Mouse (Mus musculus) embryonic facial prominence, embryonic 11.5 days (tissue): ENCODE results near the gene Phactr4. TPM values are rescaled to one million over a fixed set of nuclear protein-coding genes. Genes with fewer than 3 reads are reported as not detected.

Experiments
- ATAC-seq: fragments of 200-750 bp; cut with Nextera tagmentation; replicated peaks from 2 replicates; pipeline ENCODE4 v1.8.0; 2017; ENCODE audit warnings: low read depth; ENCODE audit not compliant: insufficient number of reproducible peaks, low FRiP score, low TSS enrichment
- DNase-seq: peaks from one replicate; pipeline ENCODE4 v3.0.0-alpha.2; 2015; ENCODE audit warnings: low spot score
- H3K27ac ChIP-seq: fragments of 300-500 bp; sonication (generic); replicated peaks from 2 replicates; pipeline ENCODE4 v1.5.1; 2014; ENCODE audit warnings: mild to moderate bottlenecking, low read depth, low read length, control low read depth
- H3K27me3 ChIP-seq: fragments of 300-500 bp; sonication (generic); 2 replicates; pipeline ENCODE4 v1.6.1; 2014; ENCODE audit warnings: mild to moderate bottlenecking, low read length, moderate library complexity, mixed read lengths; ENCODE audit not compliant: control insufficient read depth, insufficient read depth
- H3K36me3 ChIP-seq: fragments of 300-500 bp; sonication (generic); replicated peaks from 2 replicates; pipeline ENCODE4 v1.6.1; 2014; ENCODE audit warnings: low read depth, mild to moderate bottlenecking, low read length, moderate library complexity, mixed read lengths; ENCODE audit not compliant: control insufficient read depth, insufficient read depth
- H3K4me1 ChIP-seq: fragments of 300-500 bp; sonication (generic); 2 replicates; pipeline ENCODE4 v1.6.1; 2014; ENCODE audit warnings: low read length, mixed read lengths; ENCODE audit not compliant: control insufficient read depth, insufficient read depth
- H3K4me2 ChIP-seq: fragments of 300-500 bp; sonication (generic); 2 replicates; pipeline ENCODE4 v1.6.1; 2014; ENCODE audit warnings: low read depth, mild to moderate bottlenecking, control low read depth, low read length, moderate library complexity
- H3K4me3 ChIP-seq: fragments of 300-500 bp; sonication (generic); 2 replicates; pipeline ENCODE4 v1.5.1; 2014; ENCODE audit warnings: low read depth, low read length, control low read depth
- H3K9ac ChIP-seq: fragments of 300-500 bp; sonication (generic); replicated peaks from 2 replicates; pipeline ENCODE4 v1.6.1; 2014; ENCODE audit warnings: mild to moderate bottlenecking, control low read depth, low read length
- H3K9me3 ChIP-seq: fragments of 300-500 bp; sonication (generic); replicated peaks from 2 replicates; pipeline ENCODE4 v1.6.1; 2016; ENCODE audit warnings: mild to moderate bottlenecking, low read length, inconsistent platforms, mixed read lengths; ENCODE audit not compliant: control insufficient read depth
- WGBS: fragments of 180-500 bp; shearing (Covaris S2); extraction: QIAGEN DNeasy Blood & Tissue Kit; methylation state at CpG from one replicate; pipeline ENCODE4 v1.1.7; 2014; 5-methylcytosine and 5-hydroxymethylcytosine counted together
- polyA plus RNA-seq: library from polyadenylated mRNA; unstranded; fragments of >200 nt; fragmentation: Nextera tagmentation; extraction: Ambion mirVana; gene quantifications from 2 replicates; pipeline ENCODE4 v1.2.1, GENCODE M21; 2014

Phactr4 gene
- polyA plus RNA-seq, 1 experiment from 2014 or later = 23.1 TPM

DNA sequence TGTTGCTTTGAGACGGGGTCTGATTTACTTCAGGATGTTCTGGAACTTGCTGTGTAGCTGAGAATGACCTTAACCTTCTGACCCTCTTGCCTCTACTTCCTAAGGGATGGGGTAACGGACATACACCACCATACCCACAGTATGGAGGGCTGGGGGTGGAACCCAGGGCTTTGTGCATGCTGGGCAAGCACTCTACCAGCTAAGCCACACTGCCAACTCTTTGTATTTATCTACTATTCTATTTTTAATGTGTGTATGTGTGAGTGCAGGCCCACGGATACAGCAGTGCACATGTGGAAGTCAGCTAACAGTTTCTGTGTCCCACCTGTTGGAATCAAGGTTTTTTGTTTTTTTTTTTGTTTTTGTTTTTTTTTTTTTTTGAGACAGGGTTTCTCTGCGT lies 62.8 kb downstream of the Phactr4 start:
- 87% methylated on average over 4 of the region's 4 CpGs for WGBS
- Histone ChIP-seq H3K27ac (no peak overlapping the region), H3K4me3 (no peak overlapping the region), H3K4me2 (no peak overlapping the region), H3K27me3 (no peaks in the 10 kb centered on the region), H3K4me1 (no peaks in the 10 kb centered on the region), H3K9ac (no peak overlapping the region), H3K36me3 (no peaks in the 10 kb centered on the region; the same call in none of the 2 replicates), H3K9me3 (no peaks in the 10 kb centered on the region)
- no peak for DNase-seq
- no peak for ATAC-seq

DNA sequence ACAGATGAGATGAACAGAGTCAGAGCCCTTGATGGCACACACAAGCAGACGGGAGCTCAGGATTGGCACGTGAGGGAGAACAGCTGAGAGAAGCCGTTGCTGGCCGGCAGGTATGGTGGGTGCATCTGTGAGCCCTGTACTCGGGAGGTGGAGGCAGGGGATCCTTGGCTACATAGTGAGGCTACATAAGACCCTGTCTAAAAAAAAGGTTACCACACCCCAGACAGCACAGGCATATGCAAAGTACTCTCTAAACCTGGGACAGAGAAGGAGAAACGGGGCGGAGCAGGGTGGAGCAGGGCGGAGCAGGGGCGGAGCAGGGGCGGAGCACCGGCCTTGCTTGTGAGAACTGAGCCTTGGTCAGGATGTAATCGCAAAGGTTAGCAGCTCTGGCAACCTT lies 66.1 kb downstream of the Phactr4 start:
- no peak overlapping the region for H3K4me3 ChIP-seq
- H3K4me2 ChIP-seq = no peak overlapping the region
- no peaks in the 10 kb centered on the region for H3K9me3 ChIP-seq
- WGBS = 42% methylated on average over 12 of the region's 12 CpGs
- ATAC-seq (no peak), DNase-seq (peak; percentile 20)
- H3K4me1 ChIP-seq = no peaks in the 10 kb centered on the region
- no peaks in the 10 kb centered on the region for H3K36me3 ChIP-seq
- H3K27me3 ChIP-seq = no peaks in the 10 kb centered on the region
- H3K9ac ChIP-seq = no peak overlapping the region
- no peak overlapping the region for H3K27ac ChIP-seq

GRCm38 (mm10) chr4:132355403-132355802 lies 66.9 kb downstream of the Phactr4 start:
- WGBS = 82% methylated on average over 3 of the region's 3 CpGs
- no peak overlapping the region for H3K4me3 ChIP-seq
- DNase-seq (no peak), ATAC-seq (no peak)
- H3K4me2 ChIP-seq = no peak overlapping the region
- no peak overlapping the region for H3K27ac ChIP-seq
- no peaks in the 10 kb centered on the region for H3K4me1 ChIP-seq
- no peaks in the 10 kb centered on the region for H3K9me3 ChIP-seq
- no peaks in the 10 kb centered on the region; the same call in 1 of the 2 replicates for H3K36me3 ChIP-seq
- no peak overlapping the region for H3K9ac ChIP-seq
- no peaks in the 10 kb centered on the region for H3K27me3 ChIP-seq

DNA sequence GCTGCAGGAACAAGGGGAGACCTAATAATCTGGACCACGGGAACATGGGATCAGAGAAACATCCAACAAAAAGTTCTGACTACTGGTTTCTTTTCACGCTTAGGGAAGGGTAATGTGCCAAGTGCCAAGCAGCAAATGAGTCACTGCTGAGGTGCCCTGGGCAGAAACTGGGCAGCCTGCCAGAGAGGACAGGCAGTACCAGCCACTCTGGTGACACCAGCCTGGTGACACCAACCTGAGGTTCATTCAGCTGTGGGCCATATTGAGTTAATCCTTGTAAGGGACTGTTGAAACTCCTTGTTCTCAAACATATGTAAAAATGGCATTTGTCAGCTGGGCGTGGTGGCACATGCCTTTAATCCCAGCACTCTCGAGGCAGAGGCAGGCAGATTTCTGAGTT lies 67.7 kb downstream of the Phactr4 start:
- no peaks in the 10 kb centered on the region; the same call in 1 of the 2 replicates for H3K36me3 ChIP-seq
- no peak overlapping the region for H3K27ac ChIP-seq
- no peak for DNase-seq
- H3K4me1 ChIP-seq = no peaks in the 10 kb centered on the region
- no peak overlapping the region for H3K9ac ChIP-seq
- no peak overlapping the region for H3K4me2 ChIP-seq
- ATAC-seq = no peak
- whole genome bisulfite sequencing = 91% methylated on average over 4 of the region's 4 CpGs
- H3K9me3 ChIP-seq = no peaks in the 10 kb centered on the region
- H3K4me3 ChIP-seq = no peak overlapping the region
- no peaks in the 10 kb centered on the region for H3K27me3 ChIP-seq

DNA sequence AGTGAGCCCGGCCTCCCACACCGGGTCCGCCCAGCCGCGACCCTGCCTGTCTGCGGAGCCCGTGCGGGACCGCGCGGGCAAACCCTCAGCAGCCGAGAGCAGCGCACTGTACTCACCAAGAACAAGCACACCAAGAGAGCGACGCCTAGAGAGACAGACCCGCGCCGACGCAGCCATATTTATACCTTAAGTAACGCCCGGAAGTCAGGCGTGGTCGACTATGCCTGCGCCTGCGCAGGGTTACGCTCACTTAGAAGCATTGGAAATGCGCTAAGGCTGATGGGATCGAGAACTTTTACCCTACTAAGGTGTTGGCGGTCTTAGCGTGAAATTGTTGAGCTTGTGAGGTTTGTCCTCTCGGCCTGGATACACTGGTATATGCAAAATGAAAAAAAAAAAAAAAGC lies 68.8 kb downstream of the Phactr4 start, which contains the start of gene Rcc1:
TSS of gene Rcc1 (minus strand) at position 125 of the 405 bp plus-strand sequence.
- Histone ChIP-seq H3K4me3 (peak within 1 kb of the TSS; percentile 67), H3K9me3 (no peaks in the 10 kb centered on the region), H3K9ac (peak within 1 kb of the TSS; percentile 88), H3K36me3 (no peaks in the 10 kb centered on the region; the same call in 1 of the 2 replicates), H3K27me3 (no peaks in the 10 kb centered on the region), H3K4me1 (no peaks in the 10 kb centered on the region), H3K4me2 (peak within 1 kb of the TSS; percentile 71), H3K27ac (peak within 1 kb of the TSS; percentile 88)
- DNase-seq (peak; percentile 96), ATAC-seq (peak; percentile 82)
- whole genome bisulfite sequencing = 0% methylated on average over 31 of the region's 31 CpGs

DNA sequence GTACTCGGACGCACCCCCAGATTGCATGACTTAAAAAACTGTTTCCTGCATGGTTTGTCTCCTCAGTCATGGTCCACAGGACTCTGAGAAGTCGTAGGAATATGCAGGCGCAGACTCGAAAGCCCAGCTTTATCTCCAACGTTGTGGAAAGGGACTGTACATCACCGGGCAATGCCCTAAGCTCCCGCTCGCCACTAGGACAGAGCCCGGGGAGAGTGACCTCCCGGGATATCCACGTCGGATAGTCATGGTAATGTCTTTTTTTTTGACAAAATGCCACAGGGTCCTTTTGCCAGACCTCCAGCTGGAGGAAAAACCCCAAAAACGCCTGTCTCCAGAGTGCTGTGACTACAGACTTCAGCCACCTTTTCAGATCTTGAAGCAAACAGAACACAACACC lies 69.5 kb downstream of the Phactr4 start:
- DNase-seq (peak; percentile 10), ATAC-seq (no peak)
- Histone ChIP-seq H3K4me2 (peak overlapping the region; percentile 71), H3K4me1 (no peaks in the 10 kb centered on the region), H3K9ac (peak overlapping the region; percentile 88), H3K36me3 (no peaks in the 10 kb centered on the region; the same call in 1 of the 2 replicates), H3K27me3 (no peaks in the 10 kb centered on the region), H3K9me3 (no peaks in the 10 kb centered on the region), H3K4me3 (peak overlapping the region; percentile 67), H3K27ac (peak overlapping the region; percentile 88; the same call in 1 of the 2 replicates)
- WGBS = 0% methylated on average over 14 of the region's 14 CpGs

GRCm38 (mm10) chr4:132351401-132351800 lies 70.9 kb downstream of the Phactr4 start:
- ATAC-seq (no peak), DNase-seq (no peak)
- 39% methylated on average over 1 of the region's 1 CpGs for WGBS
- Histone ChIP-seq H3K9me3 (no peaks in the 10 kb centered on the region), H3K27ac (no peak overlapping the region), H3K36me3 (no peaks in the 10 kb centered on the region; the same call in 1 of the 2 replicates), H3K9ac (0 out of 2 replicates have a peak overlapping the region, but pooled peaks have one; percentile 14), H3K27me3 (no peaks in the 10 kb centered on the region), H3K4me3 (peak overlapping the region; percentile 9; the same call in 1 of the 2 replicates), H3K4me2 (peak overlapping the region; percentile 19; the same call in 1 of the 2 replicates), H3K4me1 (no peaks in the 10 kb centered on the region)

DNA sequence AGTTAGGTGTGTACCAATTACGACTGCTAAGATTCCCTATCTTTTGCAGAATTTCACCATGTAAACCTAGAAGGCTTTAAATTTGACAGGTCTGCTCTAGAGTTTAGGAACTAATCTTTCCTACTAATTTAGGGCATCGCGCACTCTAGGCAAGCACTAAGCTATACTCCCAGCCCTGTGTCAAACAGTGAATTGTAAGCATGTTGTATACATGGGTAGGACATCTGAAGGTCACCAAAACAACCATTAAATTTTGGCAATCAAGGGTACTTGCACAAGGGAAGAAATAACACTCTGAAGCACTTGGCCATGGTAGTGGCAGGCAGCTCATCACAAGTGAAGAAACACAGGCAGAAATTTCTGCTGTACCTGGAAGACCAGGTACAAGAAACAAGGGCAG lies 71.4 kb downstream of the Phactr4 start:
- H3K4me2 ChIP-seq = no peak overlapping the region
- no peaks in the 10 kb centered on the region for H3K9me3 ChIP-seq
- no peak for DNase-seq
- 64% methylated on average over 3 of the region's 3 CpGs for WGBS
- H3K9ac ChIP-seq = no peak overlapping the region
- no peak overlapping the region for H3K4me3 ChIP-seq
- no peak for ATAC-seq
- no peak overlapping the region for H3K27ac ChIP-seq
- no peaks in the 10 kb centered on the region; the same call in 1 of the 2 replicates for H3K36me3 ChIP-seq
- no peaks in the 10 kb centered on the region for H3K27me3 ChIP-seq
- H3K4me1 ChIP-seq = no peaks in the 10 kb centered on the region
